Mouse (Mus musculus) myocyte (in vitro differentiated cells): ENCODE measurements at regions not wholly inside any gene's neighbourhood (a gene's known extent, or its start where the extent isn't known, plus 50 kb on each side); places are given as distances from the start of the nearest gene placed in this dataset.

ENCODE experiments used
- E2F4 ChIP-seq: IDR thresholded peaks from one replicate; pipeline ENCODE4 v1.6.1; 2011; ENCODE audit warnings: mild to moderate bottlenecking, control low read depth, moderate library complexity; ENCODE audit not compliant: insufficient read depth
- MYOG ChIP-seq, 3 experiments: IDR thresholded peaks; one replicate each; pipeline ENCODE4 v1.6.1; 2011; ENCODE audit warnings: control low read depth in 2 of 3, low read depth in 2 of 3, mild to moderate bottlenecking in 2 of 3; ENCODE audit not compliant: insufficient read length in 2 of 3, control insufficient read depth in 1 of 3, insufficient read depth in 1 of 3
- POLR2A ChIP-seq: IDR thresholded peaks from one replicate; pipeline ENCODE4 v1.6.1; 2011; ENCODE audit warnings: low read depth, mild to moderate bottlenecking, control low read depth, moderate library complexity; ENCODE audit not compliant: insufficient read length
- TCF3 ChIP-seq: IDR thresholded peaks from one replicate; pipeline ENCODE4 v1.6.1; 2011; ENCODE audit warnings: low read depth, control low read depth; ENCODE audit not compliant: insufficient read length

- no peak for TF ChIP-seq MYOG (IDR thresholded peaks at IDR 0.05; ENCODE audit: control insufficient read depth in 1 of 3, insufficient read depth in 1 of 3, insufficient read length in 2 of 3, low read depth in 2 of 3)
- no peak for TF ChIP-seq TCF3
- no peak for TF ChIP-seq POLR2A
- no peak for TF ChIP-seq E2F4
Measured at GRCm38 (mm10) chr2:179307286-179307931, 134.8 kb upstream of the Cdh4 start.
